Comparison of ENCODE assay signal across 14 mouse cellular contexts in the genomic region with DNA sequence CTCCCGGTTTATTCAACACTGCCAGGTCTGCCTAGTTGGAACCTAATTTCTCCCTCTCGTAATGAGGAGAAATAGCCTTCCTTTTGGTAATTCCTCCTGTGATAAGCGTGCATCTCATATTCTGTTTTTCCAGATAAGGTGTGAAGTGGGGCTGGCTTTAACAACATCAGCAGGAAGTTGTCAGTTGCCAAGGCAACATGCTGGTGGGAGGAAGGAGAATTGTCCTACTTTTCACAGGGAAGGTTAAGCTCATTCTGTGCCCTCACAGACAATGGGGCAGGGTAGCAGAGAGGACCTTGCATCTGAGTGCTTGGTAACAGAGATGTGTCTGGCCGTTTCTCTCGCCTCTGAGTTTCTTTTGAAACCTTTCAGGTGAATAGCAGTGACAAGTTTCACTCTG. TPM values are rescaled to one million over a fixed set of nuclear protein-coding genes. Genes with fewer than 3 reads are reported as not detected.
DNase-seq lines count a peak whose midpoint lies in the region; ATAC-seq and TF ChIP-seq lines count a peak whose summit lies in the region.
"Had no signal": no experiment of that assay in that cellular context is flagged by ENCODE, and none has a peak within 500 bp of the region (broad histone marks: within the 10 kb centered on the region; RNA-seq: fewer than 3 reads in every experiment).

No protein-coding gene starts in this region.

- TF ChIP-seq POLR2A in brain, embryonic 14.5 days (IDR thresholded peaks at IDR 0.05; ENCODE audit: borderline replicate concordance, extremely low read depth, insufficient read depth, insufficient read length, poor library complexity, severe bottlenecking), result no peak

- 0 out of 2 replicates have a peak overlapping the region, but pooled peaks have one; percentile 4 for H3K9ac ChIP-seq in hindbrain, embryonic 12.5 days
- no peak overlapping the region for H3K9ac ChIP-seq in hindbrain, embryonic 11.5 days (ENCODE audit: low read depth, low read length)
- no peak overlapping the region for H3K9ac ChIP-seq in hindbrain, embryonic 15.5 days
- peak overlapping the region; percentile 45; the same call in 1 of the 2 replicates for H3K9ac ChIP-seq in midbrain, embryonic 16.5 days (ENCODE audit: low read depth, low read length)
- H3K9ac ChIP-seq: embryonic facial prominence, embryonic 12.5 days had no signal

- peaks cover 19% of the 10 kb centered on the region for H3K4me1 ChIP-seq in hindbrain, embryonic 12.5 days
- no peaks in the 10 kb centered on the region for H3K4me1 ChIP-seq in hindbrain, embryonic 11.5 days (replicated peaks; ENCODE audit: control insufficient read depth, insufficient read depth, low read length)
- peaks cover 20% of the 10 kb centered on the region for H3K4me1 ChIP-seq in hindbrain, embryonic 15.5 days (replicated peaks)
- H3K4me1 ChIP-seq in midbrain, embryonic 16.5 days (ENCODE audit: control insufficient read depth, insufficient read depth, low read length), result peaks cover 22% of the 10 kb centered on the region

- WGBS in hindbrain, embryonic 12.5 days, result 52% methylated on average over 5 of the region's 5 CpGs
- 56% methylated on average over 5 of the region's 5 CpGs for WGBS in hindbrain, embryonic 11.5 days
- 45% methylated on average over 5 of the region's 5 CpGs for WGBS in hindbrain, embryonic 15.5 days
- 26% methylated on average over 5 of the region's 5 CpGs for WGBS in midbrain, embryonic 16.5 days

- no peak for ATAC-seq in hindbrain, embryonic 12.5 days (ENCODE audit: low FRiP score)
- ATAC-seq in hindbrain, embryonic 11.5 days (ENCODE audit: low FRiP score), result no peak
- ATAC-seq in hindbrain, embryonic 15.5 days (ENCODE audit: low FRiP score, low read depth), result peak; percentile 57
- peak; percentile 66; the same call in 1 of the 2 replicates for ATAC-seq in midbrain, embryonic 16.5 days
- ATAC-seq: CD4-positive, CD25-positive, alpha-beta regulatory T cell, adult 4 months; liver, postnatal 0 days had no signal

- no peak for DNase-seq in hindbrain, embryonic 11.5 days (ENCODE audit: low spot score)
- peak; percentile 69 for DNase-seq in brain, embryonic 14.5 days (ENCODE audit: low read depth)
- no peak for DNase-seq in adrenal gland, postnatal 14 days
- no peak for DNase-seq in layer of hippocampus, adult 9-10 months (ENCODE audit: low spot score)
- DNase-seq in left cerebral cortex, adult 8-10 months (ENCODE audit: low spot score in 2 of 2), result no peak
- DNase-seq: adrenal gland, adult 8-10 months; cerebellum, adult 18-20 months; kidney, adult 8-10 months; liver, postnatal 0 days had no signal

- H3K4me2 ChIP-seq in hindbrain, embryonic 12.5 days (replicated peaks), result no peak overlapping the region
- no peak overlapping the region for H3K4me2 ChIP-seq in hindbrain, embryonic 11.5 days (replicated peaks; ENCODE audit: low read depth, low read length)
- no peak overlapping the region for H3K4me2 ChIP-seq in hindbrain, embryonic 15.5 days
- H3K4me2 ChIP-seq in midbrain, embryonic 16.5 days (ENCODE audit: low read length), result peak overlapping the region; percentile 4; the same call in 1 of the 2 replicates
- H3K4me2 ChIP-seq: embryonic facial prominence, embryonic 12.5 days had no signal

- H3K4me3 ChIP-seq in hindbrain, embryonic 12.5 days, result no peak overlapping the region
- no peak overlapping the region for H3K4me3 ChIP-seq in hindbrain, embryonic 11.5 days (ENCODE audit: low read depth, low read length)
- no peak overlapping the region for H3K4me3 ChIP-seq in hindbrain, embryonic 15.5 days
- no peak overlapping the region for H3K4me3 ChIP-seq in midbrain, embryonic 16.5 days (ENCODE audit: low read depth, low read length)
- H3K4me3 ChIP-seq: embryonic facial prominence, embryonic 12.5 days had no signal

- H3K9me3 ChIP-seq in hindbrain, embryonic 12.5 days (replicated peaks), result no peaks in the 10 kb centered on the region
- no peaks in the 10 kb centered on the region for H3K9me3 ChIP-seq in hindbrain, embryonic 11.5 days (ENCODE audit: control insufficient read depth, low read length)
- H3K9me3 ChIP-seq in hindbrain, embryonic 15.5 days, result no peaks in the 10 kb centered on the region
- no peaks in the 10 kb centered on the region for H3K9me3 ChIP-seq in midbrain, embryonic 16.5 days (replicated peaks; ENCODE audit: control insufficient read depth, low read length, poor library complexity, severe bottlenecking)
- H3K9me3 ChIP-seq: embryonic facial prominence, embryonic 12.5 days had no signal

- TF ChIP-seq CTCF in brain, embryonic 14.5 days (IDR thresholded peaks at IDR 0.05; ENCODE audit: borderline replicate concordance, extremely low read depth, insufficient read depth, insufficient read length), result no peak

- H3K36me3 ChIP-seq in hindbrain, embryonic 12.5 days, result no peaks in the 10 kb centered on the region
- no peaks in the 10 kb centered on the region for H3K36me3 ChIP-seq in hindbrain, embryonic 11.5 days (ENCODE audit: control insufficient read depth, insufficient read depth, low read length)
- no peaks in the 10 kb centered on the region for H3K36me3 ChIP-seq in hindbrain, embryonic 15.5 days
- no peaks in the 10 kb centered on the region for H3K36me3 ChIP-seq in midbrain, embryonic 16.5 days (ENCODE audit: control insufficient read depth, insufficient read depth, low read length)
- H3K36me3 ChIP-seq: embryonic facial prominence, embryonic 12.5 days had no signal

- H3K27me3 ChIP-seq in hindbrain, embryonic 12.5 days, result no peaks in the 10 kb centered on the region
- no peaks in the 10 kb centered on the region for H3K27me3 ChIP-seq in hindbrain, embryonic 11.5 days (ENCODE audit: control insufficient read depth, insufficient read depth, low read length)
- H3K27me3 ChIP-seq in hindbrain, embryonic 15.5 days, result no peaks in the 10 kb centered on the region
- no peaks in the 10 kb centered on the region for H3K27me3 ChIP-seq in midbrain, embryonic 16.5 days (ENCODE audit: control insufficient read depth, insufficient read depth, low read depth, low read length)
- H3K27me3 ChIP-seq: embryonic facial prominence, embryonic 12.5 days had no signal

- H3K27ac ChIP-seq in hindbrain, embryonic 12.5 days, result 0 out of 2 replicates have a peak overlapping the region, but pooled peaks have one; percentile 3
- no peak overlapping the region for H3K27ac ChIP-seq in hindbrain, embryonic 11.5 days (ENCODE audit: low read depth, low read length)
- peak overlapping the region; percentile 40 for H3K27ac ChIP-seq in hindbrain, embryonic 15.5 days (replicated peaks)
- H3K27ac ChIP-seq in midbrain, embryonic 16.5 days (ENCODE audit: low read length), result peak overlapping the region; percentile 72
- H3K27ac ChIP-seq: embryonic facial prominence, embryonic 12.5 days had no signal

RNA-seq across cellular contexts. Expression of gene Tshz2, which starts 47.1 kb away (rescaled TPM):
- polyA plus RNA-seq in hindbrain, embryonic 12.5 days (2016; fragmentation: Nextera tagmentation; extraction: Ambion mirVana), result 19.3 and 26.5 TPM in 2 replicates
- polyA plus RNA-seq in hindbrain, embryonic 11.5 days (2014; fragmentation: Nextera tagmentation; extraction: Ambion mirVana), result 5.9 and 6.4 TPM in 2 replicates
- polyA plus RNA-seq in brain, embryonic 14.5 days (2012; rRNA removed), result 18.9 and 42.6 TPM in 2 replicates
- polyA plus RNA-seq in hindbrain, embryonic 15.5 days (2015; fragmentation: Nextera tagmentation; extraction: Ambion mirVana), result 30.2 and 36.3 TPM in 2 replicates
- 22.8 and 23.3 TPM in 2 replicates for polyA plus RNA-seq in midbrain, embryonic 16.5 days (2015; fragmentation: Nextera tagmentation; extraction: Ambion mirVana)
- total RNA-seq in adrenal gland, postnatal 14 days (2021), result 49.7 and 56.1 TPM in 2 replicates
- total RNA-seq in left cerebral cortex, adult 8-10 months (2022), result 10 to 100 TPM; 51.2 to 64.0 (median 56.5) TPM

Comparison
In these comparisons a context has a peak if more than half of its experiments do, and no peak if none do; other contexts are left out.
1. ATAC-seq: peak in hindbrain, embryonic 15.5 days (single experiment) and midbrain, embryonic 16.5 days (single experiment); none in hindbrain, embryonic 12.5 days (single experiment) and hindbrain, embryonic 11.5 days (single experiment).
2. H3K9ac ChIP-seq: peak in hindbrain, embryonic 12.5 days (single experiment) and midbrain, embryonic 16.5 days (single experiment); none in hindbrain, embryonic 11.5 days (single experiment) and hindbrain, embryonic 15.5 days (single experiment).